Mouse (Mus musculus): ENCODE data around the gene Vmn1r131. TPM values are rescaled to one million over a fixed set of nuclear protein-coding genes. Genes with fewer than 3 reads are reported as not detected.
"Not testable (repeated sequence)": the region's sequence is repeated elsewhere in the genome, so short reads cannot be mapped to it uniquely, and the experiment has no call there.

Vmn1r131 gene
- polyA plus RNA-seq (2016; fragmentation: Nextera tagmentation; extraction: Ambion mirVana), result not detected in 2 replicates

DNA sequence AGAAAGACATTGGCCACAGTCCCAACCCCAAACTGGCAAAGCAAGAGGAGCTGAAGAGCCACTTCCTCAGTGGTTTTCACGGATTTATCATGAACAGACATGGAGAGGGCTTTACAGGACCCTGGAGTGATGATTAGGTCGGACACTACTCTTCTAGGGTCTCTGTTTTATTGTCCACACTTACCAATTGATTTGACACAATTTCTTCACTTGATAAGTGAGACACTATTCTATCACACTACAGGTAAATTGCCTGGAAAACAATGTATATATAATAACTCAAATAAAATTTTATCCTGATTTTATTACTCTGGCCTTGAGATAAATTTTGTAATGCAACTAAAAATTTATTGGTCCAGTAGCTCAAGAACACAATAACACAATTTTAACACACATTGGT lies at the start of gene Vmn1r131:
Gene Vmn1r131, minus strand, starts transcription at position 101 of the 400 bp plus-strand sequence.
- WGBS, result no CpG with 5 or more reads among the region's 2 CpGs
- not testable (repeated sequence) for H3K9me3 ChIP-seq (replicated peaks); H3K4me3 ChIP-seq; H3K4me1 ChIP-seq; H3K27ac ChIP-seq; H3K36me3 ChIP-seq; H3K27me3 ChIP-seq (ENCODE audit: low read depth, poor library complexity, severe bottlenecking); DNase-seq (ENCODE audit: low spot score)

DNA sequence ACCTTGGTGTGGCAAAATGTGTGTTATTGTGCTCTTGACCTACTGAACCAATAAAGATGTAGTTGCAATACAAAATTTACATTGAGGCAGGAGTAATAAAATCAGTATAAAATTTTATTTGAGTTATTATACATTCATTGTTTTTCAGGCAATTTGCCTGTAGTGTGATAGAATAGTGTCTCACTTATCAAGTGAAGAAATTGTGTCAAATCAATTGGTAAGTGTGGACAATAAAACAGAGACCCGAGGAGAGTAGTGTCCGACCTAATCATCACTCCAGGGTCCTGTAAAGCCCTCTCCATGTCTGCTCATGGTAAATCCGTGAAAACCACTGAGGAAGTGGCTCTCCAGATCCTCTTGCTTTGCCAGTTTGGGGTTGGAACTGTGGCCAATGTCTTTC lies 34.4 kb downstream of the Vmn1r131 start, which contains the start of gene Vmn1r130:
Gene Vmn1r130, plus strand, starts transcription at position 301 of the 400 bp plus-strand sequence.
- WGBS, result no CpG with 5 or more reads among the region's 3 CpGs
- not testable (repeated sequence) for H3K4me3 ChIP-seq; DNase-seq (ENCODE audit: low spot score); H3K27me3 ChIP-seq (ENCODE audit: low read depth, poor library complexity, severe bottlenecking); H3K27ac ChIP-seq; H3K36me3 ChIP-seq; H3K4me1 ChIP-seq; H3K9me3 ChIP-seq (replicated peaks)

Other genes starting within 250 kb of the Vmn1r131 start
- not detected in 2 replicates for gene Vmn1r126, start 244.6 kb downstream of the Vmn1r131 start, polyA plus RNA-seq (2016; fragmentation: Nextera tagmentation; extraction: Ambion mirVana)
- gene Vmn1r127, start 226.2 kb downstream of the Vmn1r131 start, polyA plus RNA-seq (2016; fragmentation: Nextera tagmentation; extraction: Ambion mirVana), result not detected in 2 replicates
- not detected in 2 replicates for gene Vmn1r128, start 196.7 kb downstream of the Vmn1r131 start, polyA plus RNA-seq (2016; fragmentation: Nextera tagmentation; extraction: Ambion mirVana)
- not detected in 2 replicates for gene Vmn1r129, start 184.8 kb downstream of the Vmn1r131 start, polyA plus RNA-seq (2016; fragmentation: Nextera tagmentation; extraction: Ambion mirVana)
- gene Gm6882, start 113.3 kb downstream of the Vmn1r131 start, polyA plus RNA-seq (2016; fragmentation: Nextera tagmentation; extraction: Ambion mirVana), result not detected in 2 replicates
- not detected in 2 replicates for gene Vmn1r130, start 34.3 kb downstream of the Vmn1r131 start, polyA plus RNA-seq (2016; fragmentation: Nextera tagmentation; extraction: Ambion mirVana)
- gene Vmn1r132, start 68.0 kb upstream of the Vmn1r131 start, polyA plus RNA-seq (2016; fragmentation: Nextera tagmentation; extraction: Ambion mirVana), result not detected in 2 replicates
- gene Gm4175, start 215.4 kb upstream of the Vmn1r131 start, polyA plus RNA-seq (2016; fragmentation: Nextera tagmentation; extraction: Ambion mirVana), result not detected in 2 replicates

All from limb, embryonic 10.5 days (tissue).